Mouse (Mus musculus): ENCODE results near the gene Wdtc1. TPM values are rescaled to one million over a fixed set of nuclear protein-coding genes. Genes with fewer than 3 reads are reported as not detected.

Wdtc1 gene
- polyA plus RNA-seq, 1 experiment from 2014 or later, result 18.6 TPM

DNA sequence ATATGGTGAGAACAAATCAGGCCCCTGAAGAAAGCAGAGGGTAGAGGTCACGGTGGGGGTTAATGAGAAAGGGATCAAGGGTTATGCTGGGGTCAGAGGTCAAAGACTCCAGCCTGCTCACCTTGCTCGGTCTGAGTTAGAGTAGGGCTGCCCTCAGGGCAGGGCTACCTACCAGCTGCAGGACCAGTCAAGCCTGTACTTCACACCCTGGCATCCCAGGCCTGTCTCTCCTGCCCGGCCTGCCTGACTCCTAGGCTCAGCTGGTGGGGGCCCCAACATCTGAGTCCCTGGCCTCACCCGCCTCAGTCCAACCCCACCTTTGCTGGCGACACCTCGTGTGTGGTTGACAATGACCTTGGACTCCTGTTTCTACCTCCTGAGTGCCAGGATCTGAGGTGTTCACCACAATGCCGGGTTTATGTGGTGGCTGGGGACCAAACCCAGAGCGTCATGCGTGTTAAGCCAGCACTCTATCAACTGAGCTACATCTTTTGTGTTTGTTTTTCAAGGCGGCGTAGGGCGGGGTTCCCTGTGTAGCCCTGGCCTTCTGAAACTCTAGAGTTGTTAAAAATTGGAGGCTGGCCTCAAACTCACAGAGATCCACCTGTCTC is 95.4 kb downstream of the Wdtc1 start:
- peaks cover 9% of the 10 kb centered on the region; the same call in 1 of the 2 replicates for H3K4me1 ChIP-seq
- no peak overlapping the region for H3K4me3 ChIP-seq (replicated peaks)
- peaks cover 7% of the 10 kb centered on the region for H3K27me3 ChIP-seq (replicated peaks)
- peak; percentile 67 for ATAC-seq (ENCODE audit: insufficient read depth, low FRiP score, low read depth)
- 60% methylated on average over 12 of the region's 12 CpGs for WGBS
- no peaks in the 10 kb centered on the region for H3K36me3 ChIP-seq
- H3K4me2 ChIP-seq, result peak overlapping the region; percentile 3; the same call in 1 of the 2 replicates
- no peaks in the 10 kb centered on the region for H3K9me3 ChIP-seq
- no peak overlapping the region for H3K9ac ChIP-seq
- peak overlapping the region; percentile 68 for H3K27ac ChIP-seq

DNA sequence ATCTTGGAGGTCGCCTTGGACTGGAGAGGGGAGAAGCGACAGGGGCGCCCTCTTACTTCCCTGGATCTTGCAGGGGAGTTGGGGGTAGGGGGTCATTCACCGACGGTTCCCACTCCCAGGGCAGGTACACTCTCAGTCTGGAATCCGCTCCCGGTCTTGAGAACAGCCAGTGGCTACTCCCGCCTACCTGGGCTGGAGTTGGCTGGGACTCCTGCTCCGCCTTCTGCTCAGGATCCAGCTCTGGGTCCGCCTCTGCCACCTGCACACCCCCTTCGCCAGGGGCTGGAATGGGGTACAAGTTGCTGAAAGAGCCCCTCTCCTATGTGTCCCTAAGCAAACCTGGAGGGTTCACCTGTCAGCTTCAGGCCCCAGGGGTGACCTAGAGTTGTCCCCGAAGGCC is 96.1 kb downstream of the Wdtc1 start:
- peak overlapping the region; percentile 47 for H3K4me2 ChIP-seq
- peaks cover 9% of the 10 kb centered on the region; the same call in 1 of the 2 replicates for H3K4me1 ChIP-seq
- H3K9ac ChIP-seq, result no peak overlapping the region
- no peak for ATAC-seq (ENCODE audit: insufficient read depth, low FRiP score, low read depth)
- 28% methylated on average over 12 of the region's 12 CpGs for WGBS
- H3K36me3 ChIP-seq, result no peaks in the 10 kb centered on the region
- H3K27me3 ChIP-seq (replicated peaks), result peaks cover 7% of the 10 kb centered on the region
- H3K9me3 ChIP-seq, result no peaks in the 10 kb centered on the region
- peak overlapping the region; percentile 68 for H3K27ac ChIP-seq
- peak overlapping the region; percentile 14; the same call in 1 of the 2 replicates for H3K4me3 ChIP-seq (replicated peaks)

DNA sequence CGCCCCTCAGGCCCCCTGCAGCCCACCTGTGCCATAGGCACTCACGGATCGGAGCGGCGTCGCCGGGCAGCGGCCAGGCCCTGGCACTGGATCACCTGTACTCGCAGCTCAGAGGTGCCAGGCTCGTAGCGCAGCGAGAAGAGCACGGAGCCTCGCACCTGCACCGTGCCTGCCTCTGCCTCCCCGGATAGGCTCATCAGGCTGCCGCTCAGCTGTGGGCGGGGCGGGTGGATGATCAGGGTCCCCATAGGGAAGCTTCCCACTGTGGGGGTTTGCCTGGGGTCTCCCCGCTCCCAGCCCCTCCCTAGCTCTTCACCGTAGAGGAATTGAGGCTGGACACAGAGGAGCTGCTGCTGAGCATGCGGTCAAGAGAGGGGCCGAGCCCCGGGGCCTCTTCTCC is 96.5 kb downstream of the Wdtc1 start:
- no peak for ATAC-seq (ENCODE audit: insufficient read depth, low FRiP score, low read depth)
- 18% methylated on average over 24 of the region's 24 CpGs for WGBS
- Histone ChIP-seq H3K4me2 (peak overlapping the region; percentile 47), H3K9ac (0 out of 2 replicates have a peak overlapping the region, but pooled peaks have one; percentile 7), H3K4me3 (replicated peaks) (peak overlapping the region; percentile 14; the same call in 1 of the 2 replicates), H3K36me3 (no peaks in the 10 kb centered on the region), H3K4me1 (peaks cover 7% of the 10 kb centered on the region; the same call in 1 of the 2 replicates), H3K27me3 (replicated peaks) (peaks cover 10% of the 10 kb centered on the region), H3K9me3 (no peaks in the 10 kb centered on the region), H3K27ac (no peak overlapping the region)

DNA sequence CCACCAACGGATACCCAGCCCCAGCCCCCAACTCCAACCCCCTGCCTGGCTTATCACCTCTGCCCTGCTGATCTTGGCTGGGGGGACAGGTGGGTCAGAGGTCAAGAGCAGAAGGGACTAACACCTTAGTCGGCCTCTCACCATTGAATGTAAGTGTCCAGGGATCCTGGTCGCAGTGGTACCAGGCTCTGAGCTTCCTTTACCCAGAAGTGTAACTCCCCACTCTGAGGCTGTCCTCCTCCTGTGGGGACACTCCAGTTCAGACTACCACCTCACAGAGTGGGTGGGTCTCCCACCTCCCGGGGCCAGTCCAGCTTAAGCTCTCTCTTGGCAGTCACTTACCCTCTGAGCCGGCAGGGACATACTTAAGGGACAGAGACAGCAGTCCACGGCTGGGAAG is 97.9 kb downstream of the Wdtc1 start:
- Histone ChIP-seq H3K9ac (no peak overlapping the region), H3K4me3 (replicated peaks) (no peak overlapping the region), H3K4me2 (no peak overlapping the region), H3K4me1 (peaks cover 12% of the 10 kb centered on the region), H3K27me3 (replicated peaks) (peaks cover 24% of the 10 kb centered on the region), H3K36me3 (no peaks in the 10 kb centered on the region), H3K27ac (no peak overlapping the region), H3K9me3 (no peaks in the 10 kb centered on the region)
- 59% methylated on average over 6 of the region's 6 CpGs for WGBS
- no peak for ATAC-seq (ENCODE audit: insufficient read depth, low FRiP score, low read depth)

DNA sequence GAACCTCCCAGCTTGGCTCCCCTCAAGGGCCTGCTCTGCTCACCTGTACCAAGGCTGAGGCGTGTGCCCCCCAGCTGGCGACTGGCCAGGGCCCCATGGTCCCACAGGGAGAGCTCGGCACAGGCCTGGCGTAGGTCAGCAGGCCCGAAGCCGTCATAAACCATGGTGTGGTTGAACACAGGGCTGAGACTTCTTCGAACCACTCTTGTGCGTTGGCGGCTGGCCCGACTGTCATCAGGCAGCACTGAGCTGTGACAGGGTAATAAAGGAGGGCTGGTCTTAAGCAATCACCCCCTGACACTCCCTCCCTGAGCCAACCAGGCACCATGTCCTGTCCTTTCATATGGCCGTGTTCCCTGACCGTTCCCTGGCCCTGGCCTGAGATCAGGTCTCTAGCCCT is 99.9 kb downstream of the Wdtc1 start:
- peaks cover 12% of the 10 kb centered on the region for H3K4me1 ChIP-seq
- no peak for ATAC-seq (ENCODE audit: insufficient read depth, low FRiP score, low read depth)
- H3K36me3 ChIP-seq, result no peaks in the 10 kb centered on the region
- H3K27me3 ChIP-seq (replicated peaks), result peaks cover 33% of the 10 kb centered on the region
- 80% methylated on average over 12 of the region's 12 CpGs for WGBS
- no peak overlapping the region for H3K27ac ChIP-seq
- no peaks in the 10 kb centered on the region for H3K9me3 ChIP-seq
- H3K4me2 ChIP-seq, result no peak overlapping the region
- no peak overlapping the region for H3K4me3 ChIP-seq (replicated peaks)
- H3K9ac ChIP-seq, result no peak overlapping the region

DNA sequence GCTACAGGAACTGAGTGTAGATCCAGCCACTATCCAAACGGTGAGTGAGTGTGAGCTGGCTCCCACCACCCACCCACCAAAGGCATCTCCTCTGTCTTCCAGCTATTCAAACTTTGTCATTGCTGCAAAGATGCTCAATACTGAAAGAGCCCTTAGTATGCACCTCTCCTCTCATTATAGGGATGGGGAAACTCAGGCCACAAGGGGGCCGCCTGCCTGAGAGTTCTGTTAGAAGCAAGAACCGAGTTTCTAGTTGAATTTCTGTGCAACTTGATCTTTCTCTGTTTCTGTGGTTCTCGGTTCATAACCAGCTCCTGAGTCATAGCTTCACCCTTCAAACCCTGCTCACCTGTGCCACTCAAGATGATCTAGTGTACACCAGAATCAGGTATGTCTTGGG is 101.2 kb downstream of the Wdtc1 start:
- H3K9me3 ChIP-seq, result no peaks in the 10 kb centered on the region
- WGBS, result 50% methylated on average over 4 of the region's 4 CpGs
- H3K36me3 ChIP-seq, result no peaks in the 10 kb centered on the region
- no peak overlapping the region for H3K4me3 ChIP-seq (replicated peaks)
- no peak overlapping the region for H3K9ac ChIP-seq
- no peak for ATAC-seq (ENCODE audit: insufficient read depth, low FRiP score, low read depth)
- no peak overlapping the region for H3K4me2 ChIP-seq
- no peak overlapping the region for H3K27ac ChIP-seq
- peaks cover 14% of the 10 kb centered on the region for H3K4me1 ChIP-seq
- H3K27me3 ChIP-seq (replicated peaks), result peaks cover 44% of the 10 kb centered on the region

DNA sequence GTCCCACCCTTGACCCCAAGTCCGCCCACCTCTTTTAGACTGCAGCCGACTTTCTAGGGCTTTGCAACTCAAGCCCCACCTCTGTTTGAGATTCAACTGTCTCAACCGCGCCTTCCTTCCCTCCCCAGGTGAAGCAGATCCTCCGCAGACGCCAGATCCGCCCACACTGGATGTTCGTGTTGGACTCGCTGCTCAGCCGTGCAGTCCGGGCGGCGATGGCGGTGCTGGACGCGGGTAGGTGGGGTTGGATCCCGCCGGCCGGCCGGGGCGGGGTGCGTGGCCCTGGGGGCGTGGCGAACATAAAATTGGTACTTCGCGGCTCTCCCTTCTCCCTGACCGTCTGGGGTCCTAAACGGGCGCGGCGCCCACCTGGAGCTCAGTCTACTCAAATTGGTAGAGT is 102.1 kb downstream of the Wdtc1 start:
- peak overlapping the region; percentile 38 for H3K4me3 ChIP-seq (replicated peaks)
- 0 out of 2 replicates have a peak overlapping the region, but pooled peaks have one; percentile 5 for H3K27ac ChIP-seq
- no peaks in the 10 kb centered on the region for H3K36me3 ChIP-seq
- H3K27me3 ChIP-seq (replicated peaks), result peaks cover 36% of the 10 kb centered on the region
- H3K4me1 ChIP-seq, result peaks cover 10% of the 10 kb centered on the region; the same call in 1 of the 2 replicates
- no peaks in the 10 kb centered on the region for H3K9me3 ChIP-seq
- peak overlapping the region; percentile 78 for H3K4me2 ChIP-seq
- no peak for ATAC-seq (ENCODE audit: insufficient read depth, low FRiP score, low read depth)
- H3K9ac ChIP-seq, result no peak overlapping the region
- WGBS, result 7% methylated on average over 31 of the region's 31 CpGs

DNA sequence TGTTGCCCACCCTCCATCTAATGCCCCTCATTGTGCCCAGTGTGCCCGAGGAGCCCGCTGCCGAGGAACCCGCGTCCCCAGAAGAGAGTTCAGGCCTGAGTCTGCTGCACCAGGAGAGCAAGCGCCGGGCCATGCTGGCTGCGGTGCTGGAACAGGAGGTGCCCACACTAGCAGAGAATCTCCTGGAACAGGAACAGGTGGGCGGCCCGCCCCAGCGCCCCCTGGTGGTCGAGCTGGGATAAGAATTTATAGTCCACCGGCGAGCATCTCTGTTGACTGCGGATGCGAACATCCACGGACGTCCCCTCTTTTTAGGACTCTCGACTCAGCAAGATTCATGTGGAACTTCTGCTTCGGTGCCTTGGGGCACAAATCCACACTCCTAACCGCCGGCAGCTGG is 102.7 kb downstream of the Wdtc1 start:
- peak overlapping the region; percentile 78 for H3K4me2 ChIP-seq
- peaks cover 36% of the 10 kb centered on the region for H3K27me3 ChIP-seq (replicated peaks)
- ATAC-seq (ENCODE audit: insufficient read depth, low FRiP score, low read depth), result no peak; the same call in 1 of the 2 replicates
- no peaks in the 10 kb centered on the region for H3K36me3 ChIP-seq
- 5% methylated on average over 22 of the region's 22 CpGs for WGBS
- H3K4me3 ChIP-seq (replicated peaks), result peak overlapping the region; percentile 38
- H3K4me1 ChIP-seq, result peaks cover 10% of the 10 kb centered on the region; the same call in 1 of the 2 replicates
- no peak overlapping the region for H3K27ac ChIP-seq
- no peaks in the 10 kb centered on the region for H3K9me3 ChIP-seq
- H3K9ac ChIP-seq, result no peak overlapping the region

DNA sequence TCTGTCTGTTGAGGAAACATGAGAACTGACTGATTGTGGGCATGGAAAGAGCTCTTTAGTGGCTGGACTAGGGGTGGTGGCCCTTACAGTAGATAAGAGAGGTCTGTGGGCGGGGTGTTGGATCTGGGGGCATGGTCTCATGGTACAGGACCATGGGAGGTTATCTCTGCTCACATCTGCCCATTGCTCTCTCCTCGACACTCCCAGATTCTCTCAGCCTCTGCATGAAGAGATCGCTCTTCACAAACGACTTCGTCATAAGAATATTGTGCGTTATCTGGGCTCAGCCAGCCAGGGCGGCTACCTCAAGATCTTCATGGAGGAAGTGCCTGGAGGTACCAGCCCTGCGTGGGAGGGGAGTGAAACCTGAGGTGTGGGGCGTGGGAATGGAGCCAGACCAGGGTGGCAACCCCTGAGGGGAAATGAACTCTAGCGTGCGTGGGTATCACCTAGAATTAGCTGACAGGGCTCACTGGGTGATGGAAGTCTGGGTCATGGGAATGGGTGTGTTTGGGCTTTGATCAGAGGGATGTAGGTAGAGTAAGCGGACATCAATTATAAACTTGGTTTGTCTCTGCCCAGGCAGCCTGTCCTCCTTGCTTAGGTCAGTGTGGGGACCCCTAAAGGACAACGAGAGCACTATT is 105.4 kb downstream of the Wdtc1 start:
- Histone ChIP-seq H3K27me3 (replicated peaks) (peaks cover 40% of the 10 kb centered on the region), H3K4me1 (peaks cover 12% of the 10 kb centered on the region; the same call in 1 of the 2 replicates), H3K9me3 (no peaks in the 10 kb centered on the region), H3K4me3 (replicated peaks) (no peak overlapping the region), H3K4me2 (no peak overlapping the region), H3K9ac (no peak overlapping the region), H3K36me3 (no peaks in the 10 kb centered on the region), H3K27ac (no peak overlapping the region)
- 66% methylated on average over 13 of the region's 13 CpGs for WGBS
- ATAC-seq (ENCODE audit: insufficient read depth, low FRiP score, low read depth), result peak; percentile 69; the same call in 1 of the 2 replicates

DNA sequence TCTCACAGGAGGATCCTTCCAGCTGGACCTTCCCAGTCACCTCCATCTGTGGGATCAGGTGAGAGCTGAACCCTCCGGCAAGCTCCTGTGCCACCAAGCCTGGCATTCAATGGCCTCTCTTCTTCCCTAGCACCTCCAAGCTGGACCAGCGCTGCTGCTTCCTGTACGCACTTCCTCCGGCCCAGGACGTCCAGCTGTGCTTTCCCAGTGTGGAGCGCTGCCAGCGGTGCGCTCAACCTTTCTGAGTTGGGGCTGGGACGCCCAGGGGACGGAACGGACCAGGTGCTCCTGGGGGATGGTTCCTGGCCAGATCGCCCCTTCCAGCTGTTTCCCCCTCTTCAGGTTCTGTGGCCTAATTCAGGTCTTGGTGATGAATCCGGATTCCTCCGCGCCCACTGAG is 106.2 kb downstream of the Wdtc1 start:
- Histone ChIP-seq H3K27me3 (replicated peaks) (peaks cover 48% of the 10 kb centered on the region), H3K27ac (no peak overlapping the region), H3K4me3 (replicated peaks) (no peak overlapping the region), H3K4me1 (peaks cover 14% of the 10 kb centered on the region; the same call in 1 of the 2 replicates), H3K4me2 (no peak overlapping the region), H3K36me3 (no peaks in the 10 kb centered on the region), H3K9ac (no peak overlapping the region), H3K9me3 (no peaks in the 10 kb centered on the region)
- ATAC-seq (ENCODE audit: insufficient read depth, low FRiP score, low read depth), result no peak
- 27% methylated on average over 15 of the region's 15 CpGs for WGBS

DNA sequence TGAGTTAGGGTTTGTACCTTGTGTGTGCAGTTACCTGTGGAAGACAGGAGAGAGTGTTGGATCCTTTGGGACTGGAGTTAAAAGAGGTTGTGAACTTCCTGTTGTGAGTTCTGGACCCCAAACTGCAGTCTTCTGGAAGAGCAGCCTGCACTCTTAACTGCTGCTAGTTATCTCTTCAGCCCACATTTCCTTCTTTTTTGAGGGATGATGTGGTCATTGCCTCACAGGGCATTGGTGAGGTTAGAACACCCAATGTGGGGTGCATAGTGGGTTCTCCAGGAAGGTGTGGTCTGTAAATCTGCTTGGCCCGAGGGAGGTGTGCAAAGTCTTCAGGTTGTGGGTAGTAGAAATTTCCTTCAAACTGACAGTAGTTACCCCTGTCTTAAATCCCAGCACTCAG is 109.0 kb downstream of the Wdtc1 start:
- no peak overlapping the region for H3K9ac ChIP-seq
- H3K27me3 ChIP-seq (replicated peaks), result peaks cover 23% of the 10 kb centered on the region
- 81% methylated on average over 1 of the region's 1 CpGs for WGBS
- no peaks in the 10 kb centered on the region for H3K9me3 ChIP-seq
- no peak overlapping the region for H3K4me2 ChIP-seq
- no peak for ATAC-seq (ENCODE audit: insufficient read depth, low FRiP score, low read depth)
- H3K4me3 ChIP-seq (replicated peaks), result no peak overlapping the region
- no peak overlapping the region for H3K27ac ChIP-seq
- no peaks in the 10 kb centered on the region for H3K36me3 ChIP-seq
- peaks cover 18% of the 10 kb centered on the region; the same call in 1 of the 2 replicates for H3K4me1 ChIP-seq

DNA sequence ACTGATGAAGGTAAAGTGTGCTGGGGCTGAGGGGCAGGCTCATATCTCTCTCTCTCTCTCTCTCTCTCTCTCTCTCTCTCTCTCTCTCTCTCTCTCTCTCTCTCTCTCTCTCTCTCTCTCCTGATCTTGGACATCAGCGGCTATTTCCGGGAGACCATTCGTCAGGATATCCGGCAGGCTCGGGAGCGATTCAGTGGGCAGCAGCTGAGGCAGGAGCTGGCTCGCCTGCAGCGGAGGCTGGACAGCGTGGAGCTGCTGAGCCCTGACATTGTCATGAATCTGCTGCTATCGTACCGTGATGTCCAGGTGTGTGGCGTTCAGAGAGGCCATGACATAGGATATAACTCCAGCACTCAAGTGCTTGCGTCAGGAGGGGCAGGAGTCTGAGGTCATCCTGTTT is 109.7 kb downstream of the Wdtc1 start:
- no peak for ATAC-seq (ENCODE audit: insufficient read depth, low FRiP score, low read depth)
- Histone ChIP-seq H3K27me3 (replicated peaks) (peaks cover 23% of the 10 kb centered on the region), H3K9me3 (no peaks in the 10 kb centered on the region), H3K4me3 (replicated peaks) (no peak overlapping the region), H3K4me1 (peaks cover 18% of the 10 kb centered on the region; the same call in 1 of the 2 replicates), H3K4me2 (no peak overlapping the region), H3K9ac (no peak overlapping the region), H3K27ac (no peak overlapping the region), H3K36me3 (no peaks in the 10 kb centered on the region)
- 23% methylated on average over 13 of the region's 13 CpGs for WGBS
